Mouse (Mus musculus) R1 (cell line): Measurements from ENCODE around the gene Eif3b.

Experiments used
- DNase-seq: peaks from one replicate; pipeline ENCODE4 v3.0.0-alpha.2; 2018; ENCODE audit warnings: low read depth, low spot score

Gene Eif3b

DNA sequence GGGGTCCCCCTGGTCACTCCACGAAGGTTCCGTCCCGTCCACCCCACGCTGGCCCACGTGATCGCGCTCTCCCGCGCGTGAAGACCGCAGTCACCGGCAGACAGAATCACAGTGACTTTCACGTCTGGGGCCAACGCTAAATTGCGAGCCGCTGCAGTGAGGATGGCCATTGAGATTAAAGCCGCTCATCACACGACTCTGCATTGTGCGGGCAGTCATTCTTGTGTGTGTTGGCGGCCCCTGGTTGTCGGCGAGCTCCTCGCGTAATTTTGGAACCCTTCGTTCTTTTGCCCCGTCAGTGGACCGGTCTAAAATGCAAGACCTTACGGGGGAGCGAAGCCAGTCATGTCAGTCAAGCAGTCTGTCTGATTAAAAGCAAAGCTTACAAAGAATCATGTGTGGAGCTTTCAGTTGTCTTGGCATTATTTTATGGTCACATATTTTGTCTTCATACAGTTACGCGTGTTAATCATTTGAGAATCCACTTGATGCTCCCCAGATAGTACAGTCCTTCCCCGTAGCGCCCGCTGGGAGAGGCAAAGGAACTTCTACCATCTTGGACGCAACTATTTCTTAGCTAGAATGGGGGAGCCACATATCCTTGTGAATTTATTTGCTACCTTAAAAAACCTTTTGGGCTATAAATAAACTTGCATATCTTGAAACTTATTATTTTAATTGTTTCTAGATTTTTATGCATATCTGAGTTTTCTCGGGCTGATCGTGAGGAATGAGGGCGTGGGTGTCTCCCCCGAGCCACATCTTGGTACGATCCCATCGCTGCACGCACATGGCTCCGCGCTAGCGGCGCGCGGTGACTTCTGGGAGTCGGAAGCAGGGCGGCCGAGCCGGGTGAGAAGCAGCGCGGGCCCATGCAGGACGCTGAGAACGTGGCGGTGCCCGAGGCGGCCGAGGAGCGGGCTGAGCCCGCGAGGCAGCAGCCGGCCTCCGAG lies at the start of gene Eif3b:
Eif3b (plus strand) TSS at position 840 of the 953 bp plus-strand sequence.
- DNase-seq: peak; percentile 96

DNA sequence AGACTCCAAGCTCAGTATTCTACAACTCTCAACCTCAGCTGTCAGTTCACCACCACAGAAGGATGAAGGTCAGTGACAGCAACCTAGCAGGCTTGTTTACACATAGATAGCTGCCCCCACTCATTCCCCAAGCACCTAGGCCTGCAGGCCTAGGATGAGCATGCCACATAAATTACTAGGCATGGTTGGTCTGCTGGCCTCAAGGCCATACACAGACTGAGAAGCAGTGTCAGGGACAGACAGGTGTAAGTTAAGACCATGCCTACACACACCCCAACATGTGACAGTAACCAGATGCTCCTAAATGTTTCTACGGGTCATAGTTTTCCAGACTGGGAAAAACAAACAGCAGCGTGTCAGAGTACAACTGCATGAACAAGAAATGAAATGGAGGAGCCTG lies 49.7 kb upstream of the Eif3b start:
- DNase-seq: no peak

DNA sequence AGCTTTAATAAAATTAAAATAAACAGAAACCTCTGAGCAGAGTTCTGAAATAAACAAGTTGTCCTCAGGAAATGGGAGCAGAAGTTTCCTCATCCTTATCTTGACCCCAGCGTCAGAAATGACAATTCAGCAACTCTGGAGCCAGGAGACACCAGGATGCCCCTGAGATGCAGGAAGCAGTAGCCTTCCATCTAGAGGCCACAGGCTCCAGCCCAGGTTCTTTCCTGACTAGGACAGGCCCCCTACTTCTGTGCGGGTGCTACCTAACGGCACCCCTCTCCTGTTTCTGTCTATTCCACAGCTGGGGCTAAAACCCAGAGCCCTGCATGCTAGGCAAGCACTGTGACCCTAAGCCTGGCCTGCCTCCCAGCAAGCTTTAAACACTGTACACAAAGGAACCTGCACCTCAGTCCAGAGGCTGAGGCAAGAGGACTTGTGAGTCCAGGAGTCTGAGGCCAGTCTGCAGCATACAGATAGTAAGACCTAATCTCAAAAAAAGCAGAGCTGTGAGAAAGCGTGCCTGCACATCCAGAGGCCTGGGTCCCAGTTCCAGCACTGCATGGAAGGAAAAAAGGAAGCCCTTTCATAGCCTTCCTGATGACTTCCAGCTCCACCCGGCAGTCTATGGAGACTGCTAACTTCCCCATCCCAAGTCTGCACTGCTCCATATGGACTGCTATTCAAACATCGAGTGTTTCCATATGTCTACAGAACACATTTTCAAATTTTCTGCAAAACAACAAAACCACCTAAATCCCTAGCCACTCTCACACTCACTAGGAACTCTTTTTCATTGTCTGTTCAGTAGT lies 48.5 kb upstream of the Eif3b start:
- DNase-seq: no peak

DNA sequence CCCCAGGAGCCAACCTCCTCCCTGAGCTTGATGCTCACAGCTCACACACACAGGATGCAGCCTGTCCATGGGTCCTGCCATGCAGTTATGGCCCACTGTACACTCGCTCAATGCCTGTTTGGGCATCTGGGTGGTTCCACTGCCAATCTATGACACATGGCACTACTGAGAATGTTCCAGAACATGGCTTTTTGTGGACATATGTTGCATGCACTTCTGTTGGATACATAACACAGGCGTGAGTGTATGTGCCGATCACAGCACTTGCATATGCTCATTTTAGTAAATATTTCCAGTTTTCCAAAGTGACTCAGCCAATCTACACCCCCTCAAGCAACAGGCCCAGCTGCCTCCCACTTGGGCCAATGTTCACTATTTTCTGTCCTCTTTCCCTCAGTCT lies 47.5 kb upstream of the Eif3b start:
- no peak for DNase-seq

DNA sequence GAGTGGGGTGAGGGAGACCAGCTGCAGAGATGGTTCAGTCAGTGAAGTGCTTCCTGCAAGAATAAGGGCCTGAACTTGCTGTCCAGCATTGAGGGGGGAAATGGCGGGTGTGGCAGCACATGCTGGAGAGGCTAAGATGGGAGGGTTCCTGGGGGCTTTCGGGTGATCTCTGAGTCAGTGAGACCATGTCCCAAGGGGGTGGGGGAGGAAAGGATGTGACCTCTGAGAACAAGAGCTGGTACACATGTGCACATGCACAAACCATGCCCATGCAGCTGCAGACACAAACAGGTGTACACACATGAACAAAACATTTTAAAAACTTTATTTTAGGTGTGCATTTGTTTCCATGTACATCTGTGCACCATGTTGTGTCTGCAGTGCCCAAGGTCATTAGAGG lies 45.4 kb upstream of the Eif3b start:
- DNase-seq: no peak

DNA sequence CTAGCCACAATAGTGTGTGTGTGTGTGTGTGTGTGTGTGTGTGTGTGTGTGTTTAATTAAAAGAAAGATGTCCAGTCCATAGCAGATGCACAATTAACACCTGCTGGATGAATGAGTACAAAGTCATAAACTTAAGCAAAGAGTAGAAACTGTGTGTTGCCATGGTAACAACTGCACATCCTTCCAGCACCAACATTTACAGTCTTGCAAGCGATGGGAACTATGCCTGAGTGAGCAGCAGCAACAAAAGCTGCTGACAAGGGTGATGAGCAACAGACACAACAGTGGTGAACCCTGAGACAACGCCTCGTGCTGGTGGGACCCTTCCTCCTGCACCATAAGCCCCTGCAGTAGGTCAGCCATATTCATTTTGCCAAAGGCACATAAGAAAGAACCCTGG lies 44.9 kb upstream of the Eif3b start:
- peak; percentile 33 for DNase-seq

DNA sequence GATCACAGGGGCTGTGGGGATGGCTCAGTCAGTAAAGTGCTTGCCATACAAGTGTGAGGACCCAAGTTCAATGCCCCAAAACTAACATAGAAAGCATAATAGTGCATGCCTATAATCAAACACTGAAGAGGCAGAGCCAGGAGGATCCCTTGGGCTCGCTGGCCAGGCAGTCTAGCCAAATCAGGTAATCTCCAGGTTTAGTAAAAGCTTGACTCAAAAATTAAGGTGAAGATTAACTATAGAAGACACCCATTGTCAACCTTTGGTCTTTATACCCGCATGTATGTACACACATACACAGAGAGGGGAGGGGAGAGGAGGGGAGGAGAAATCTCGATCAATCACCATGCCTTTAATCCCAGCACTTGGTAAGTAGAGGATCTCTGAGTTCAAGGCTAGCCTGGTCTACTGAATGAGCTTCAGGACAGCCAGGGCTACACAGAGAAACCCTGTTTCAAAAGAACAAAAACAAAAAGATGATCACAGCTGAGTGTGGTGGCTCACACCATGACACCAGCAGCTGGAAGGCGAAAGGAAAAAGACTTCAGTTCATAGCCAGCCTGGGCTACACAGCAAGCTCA lies 43.8 kb upstream of the Eif3b start:
- DNase-seq: no peak

DNA sequence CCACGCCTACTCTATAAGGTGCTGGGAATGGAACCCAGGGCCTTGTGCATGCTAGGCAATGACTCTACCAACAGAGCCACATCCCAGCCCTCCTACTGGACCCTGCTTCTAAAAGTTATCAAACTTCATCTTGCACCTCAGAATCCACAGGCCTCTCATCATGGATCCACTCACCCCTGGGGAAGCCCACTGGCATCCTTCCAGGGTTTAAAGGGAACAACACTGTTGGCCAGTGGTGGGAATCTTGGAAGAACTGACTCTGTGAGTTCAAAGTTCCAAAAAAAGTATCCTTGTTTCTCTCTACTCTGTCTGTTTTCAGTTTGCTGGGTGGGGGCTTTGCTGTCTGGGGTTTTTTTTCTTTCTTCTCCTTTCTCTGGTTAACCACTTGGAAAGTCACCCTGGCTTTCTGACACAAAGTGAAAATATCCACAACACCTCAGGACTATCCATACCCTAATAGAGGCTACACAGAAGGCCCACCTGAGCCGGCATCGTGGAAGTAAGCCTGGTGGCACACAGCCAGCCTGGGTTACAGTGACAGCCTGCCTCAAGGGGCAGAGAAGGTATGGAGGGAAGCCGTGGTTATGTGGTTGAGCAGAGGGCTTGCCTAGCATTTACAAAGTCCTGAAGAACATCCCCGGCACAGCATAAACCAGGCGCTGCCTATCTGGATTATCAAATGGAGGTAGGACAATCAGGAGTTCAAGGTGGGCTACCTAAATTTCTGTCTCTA lies 40.8 kb upstream of the Eif3b start:
- DNase-seq: no peak

DNA sequence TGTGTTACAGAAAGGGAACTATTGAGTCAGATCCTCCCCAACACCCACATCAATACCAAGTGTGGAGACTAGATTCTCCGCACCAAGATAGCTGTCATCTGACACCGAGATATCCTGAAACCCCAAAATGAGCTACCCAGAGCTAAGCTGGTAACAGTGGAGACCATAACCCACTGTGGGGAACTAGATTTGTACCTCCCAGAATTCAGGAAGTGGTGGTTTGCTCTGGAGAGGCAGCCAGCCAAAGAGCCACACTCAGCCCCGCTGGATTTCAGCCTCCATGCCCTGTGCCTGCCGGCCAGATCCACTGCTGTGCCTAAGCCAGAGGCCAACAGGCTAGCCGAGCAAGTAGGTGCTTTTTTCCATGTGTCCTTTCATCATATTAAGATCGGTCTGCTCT lies 39.8 kb upstream of the Eif3b start:
- DNase-seq: no peak

DNA sequence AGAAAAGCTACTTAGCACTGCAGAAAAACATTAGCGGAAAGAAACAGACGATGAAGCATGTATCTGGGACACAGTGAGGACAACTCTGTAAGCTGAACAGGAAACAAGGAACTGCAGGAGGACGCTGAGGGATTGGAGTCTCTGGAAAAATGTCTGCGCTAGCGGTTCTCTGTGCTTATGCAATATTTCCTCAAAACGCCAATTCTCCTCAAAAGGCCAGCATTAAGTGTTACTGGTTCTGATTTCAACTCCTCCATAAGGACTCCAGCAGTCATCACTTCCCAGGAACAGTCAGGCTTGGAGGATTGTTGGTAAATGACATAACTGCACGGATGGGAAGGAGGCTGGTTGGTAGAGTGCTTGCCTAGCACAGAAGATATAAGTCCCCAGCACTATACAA lies 38.0 kb upstream of the Eif3b start:
- DNase-seq: no peak

DNA sequence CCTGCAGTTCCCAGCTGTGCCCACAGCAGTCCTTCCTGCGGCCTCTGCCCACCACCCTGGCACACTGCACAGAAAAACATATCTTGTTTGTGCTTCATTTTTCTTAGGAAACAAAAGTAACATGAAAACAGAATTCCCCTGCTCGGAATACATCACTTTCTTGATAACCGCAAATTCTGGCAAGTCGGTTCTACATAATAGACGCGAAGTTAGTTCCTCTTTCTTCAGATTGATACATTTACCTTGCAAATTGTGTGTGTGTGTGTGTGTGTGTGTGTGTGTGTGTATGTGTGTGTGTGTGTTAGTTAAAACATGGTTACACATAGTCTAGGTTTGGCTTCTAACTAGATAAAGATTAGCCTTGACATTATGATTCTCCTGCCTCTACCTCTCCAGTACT lies 36.4 kb upstream of the Eif3b start:
- DNase-seq: no peak

DNA sequence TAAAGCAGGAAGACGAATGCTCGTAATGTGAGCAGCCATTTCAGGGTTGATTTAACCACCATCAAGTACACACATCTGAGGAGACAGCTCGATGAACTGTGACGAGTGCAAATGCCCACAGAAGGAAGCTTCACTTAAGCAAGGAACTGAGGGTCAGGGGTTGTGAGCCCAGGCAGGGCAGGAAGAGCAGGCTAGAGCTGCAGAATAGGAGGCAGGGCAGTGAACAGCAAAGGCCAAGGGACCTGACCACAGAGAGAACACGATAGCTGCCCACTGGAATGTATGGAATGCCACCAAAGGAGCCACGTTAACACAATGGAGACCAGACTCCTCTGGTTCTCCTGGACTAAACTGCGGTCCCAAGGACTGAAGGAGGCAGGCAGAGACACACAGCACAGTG lies 35.6 kb upstream of the Eif3b start:
- no peak for DNase-seq

DNA sequence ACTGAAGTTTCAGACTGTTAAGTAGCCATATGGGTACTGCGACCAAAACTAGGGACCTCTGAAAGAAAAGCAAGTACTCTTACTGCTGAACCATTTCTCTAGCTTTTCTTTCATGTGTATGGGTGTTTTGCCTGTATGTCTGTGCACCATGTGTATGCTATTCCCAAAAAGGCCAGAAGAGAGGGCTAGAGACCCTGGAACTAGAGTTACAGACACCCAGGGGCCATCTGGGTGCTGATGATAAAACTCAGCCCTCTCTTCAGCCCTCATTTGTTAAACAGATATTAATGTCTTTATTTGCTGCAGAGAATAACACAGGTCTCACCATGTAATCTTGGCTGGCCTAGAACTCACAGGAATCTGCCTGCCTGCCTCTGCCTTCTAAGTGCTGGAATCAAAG lies 34.7 kb upstream of the Eif3b start:
- no peak for DNase-seq

DNA sequence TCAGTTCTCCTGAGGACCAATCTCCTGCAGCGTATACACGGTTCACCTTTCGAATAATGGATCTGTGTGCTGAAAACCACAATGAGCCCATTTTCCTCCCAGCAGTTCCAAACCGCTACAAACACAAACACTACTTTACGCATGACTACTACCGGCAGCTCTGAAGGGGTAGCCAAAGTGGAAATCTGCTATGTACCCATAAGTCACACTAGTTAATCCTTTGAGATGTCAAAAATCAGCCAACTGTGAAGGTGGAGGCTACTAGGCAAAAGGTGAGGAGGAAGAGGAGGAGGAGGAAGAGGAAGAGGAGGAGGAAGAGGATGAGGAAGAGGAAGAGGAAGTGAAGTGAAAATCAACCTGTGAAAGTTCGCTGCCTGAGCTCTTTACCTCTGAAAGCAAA lies 31.9 kb upstream of the Eif3b start:
- DNase-seq: no peak

DNA sequence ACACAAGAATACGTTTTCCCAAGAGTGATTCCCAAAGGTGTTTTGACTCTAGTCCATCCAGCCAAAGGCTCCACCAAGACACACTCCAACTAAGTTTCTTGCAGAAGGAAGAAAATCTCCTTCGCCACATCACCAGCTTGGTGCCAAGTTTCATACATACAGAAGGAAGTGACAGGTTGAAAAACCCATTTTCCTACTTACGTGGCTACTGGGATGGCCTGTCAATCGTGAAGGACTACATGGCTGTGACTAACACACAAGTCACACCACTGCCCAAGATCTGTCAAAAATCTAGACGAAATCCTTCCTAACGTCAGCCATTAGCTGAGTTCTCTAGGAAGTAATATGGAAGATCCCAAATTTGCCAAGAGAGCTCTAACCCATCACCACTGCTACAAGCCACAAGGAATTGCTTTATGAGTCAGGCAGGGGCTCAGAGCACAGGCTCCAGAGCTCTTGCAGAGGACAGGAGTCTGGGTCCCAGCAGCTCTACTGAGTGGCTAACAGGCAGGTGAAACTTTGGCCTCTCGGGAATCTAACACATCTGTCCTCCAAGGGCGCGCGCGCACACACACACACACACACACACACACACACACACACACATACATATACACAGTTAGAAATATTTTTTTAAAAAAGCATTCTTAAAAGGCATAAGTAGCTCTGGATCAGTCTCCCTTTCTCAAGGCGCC lies 31.2 kb upstream of the Eif3b start:
- no peak for DNase-seq

DNA sequence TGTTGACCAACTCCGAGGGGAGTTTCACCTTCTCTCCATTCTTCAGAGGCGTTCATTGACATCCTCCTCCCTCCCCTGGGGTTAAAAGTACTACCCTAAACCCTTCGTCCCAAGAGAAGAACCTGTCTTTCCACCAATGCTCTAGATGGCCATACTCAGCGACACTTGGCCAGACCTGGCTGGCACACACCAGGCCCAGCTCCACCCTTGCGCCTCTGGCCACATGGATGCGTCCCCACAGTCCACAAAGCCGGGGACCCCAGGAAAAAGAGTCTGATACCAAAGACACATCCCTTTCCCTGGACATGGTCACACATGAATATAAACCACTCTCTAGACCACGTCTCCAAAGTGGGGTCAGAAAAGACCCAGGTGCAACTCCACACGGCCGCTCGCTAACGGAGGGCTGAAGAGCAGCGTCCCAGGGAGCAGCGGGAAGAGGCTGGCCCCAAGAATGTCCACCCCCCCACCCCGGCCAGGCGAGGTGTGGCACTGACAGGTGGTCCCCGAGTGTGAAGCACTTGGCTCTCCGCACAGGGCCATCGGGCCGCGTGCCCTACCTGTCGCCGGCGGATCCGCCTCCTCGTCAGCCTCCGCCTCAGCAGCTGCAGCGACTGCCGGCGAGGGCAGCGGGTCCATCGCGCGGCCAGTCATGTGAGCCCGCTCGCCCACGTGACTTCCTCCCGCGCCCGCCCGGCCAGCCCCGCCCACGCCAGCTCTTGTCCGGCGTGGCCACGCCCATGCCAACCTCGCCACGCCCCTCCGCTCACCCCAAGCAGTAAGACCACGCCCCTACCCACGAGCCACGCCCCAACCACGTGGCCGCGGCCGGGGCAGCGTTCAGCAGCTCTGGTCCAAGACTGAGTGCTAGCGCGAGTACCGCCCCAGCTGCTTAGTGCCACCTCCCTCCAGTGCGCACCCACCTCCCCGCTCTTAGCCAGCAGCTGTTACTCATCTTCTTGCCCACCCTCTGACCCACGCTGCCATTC lies 30.2 kb upstream of the Eif3b start, which contains the start of gene Snx8:
Snx8 (minus strand) TSS at position 675 of the 989 bp plus-strand sequence.
- DNase-seq: peak; percentile 93

DNA sequence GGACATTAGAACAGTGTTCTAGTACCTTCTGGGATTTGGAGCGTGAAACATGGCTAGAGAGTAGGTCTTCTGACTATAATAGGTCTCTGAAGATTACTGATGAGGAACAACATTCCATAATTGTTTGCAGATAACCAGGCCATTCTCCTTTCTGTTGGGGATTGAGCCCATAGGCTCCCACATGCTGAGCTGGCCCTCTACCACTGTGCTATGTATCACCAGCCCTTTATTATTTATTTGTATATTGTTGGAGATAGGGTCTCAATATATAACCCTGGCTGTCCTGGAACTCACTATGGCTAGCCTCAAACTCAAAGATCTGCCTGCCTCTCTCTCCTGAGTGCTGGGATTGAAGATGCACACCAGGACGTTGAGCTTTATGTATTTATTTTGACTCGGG lies 29.5 kb upstream of the Eif3b start:
- no peak for DNase-seq

DNA sequence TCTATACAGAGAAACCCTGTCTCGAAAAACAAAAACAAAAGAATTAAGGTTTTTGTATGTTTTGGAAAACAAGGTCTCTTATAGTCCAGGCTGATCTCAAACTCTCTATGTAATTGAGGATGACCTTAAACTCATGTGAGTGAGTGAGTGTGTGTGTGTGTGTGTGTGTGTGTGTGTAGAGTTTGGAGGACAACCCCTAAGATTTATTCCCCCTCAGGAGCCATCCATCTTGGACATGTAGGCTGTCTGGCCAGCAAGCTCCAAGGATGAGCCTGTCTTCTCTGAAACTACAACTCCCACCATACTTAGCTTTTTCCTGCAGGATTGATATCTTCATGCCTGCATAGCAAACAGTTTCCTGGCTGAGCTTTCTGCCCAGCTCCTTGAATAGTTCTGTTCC lies 27.7 kb upstream of the Eif3b start:
- DNase-seq: no peak

DNA sequence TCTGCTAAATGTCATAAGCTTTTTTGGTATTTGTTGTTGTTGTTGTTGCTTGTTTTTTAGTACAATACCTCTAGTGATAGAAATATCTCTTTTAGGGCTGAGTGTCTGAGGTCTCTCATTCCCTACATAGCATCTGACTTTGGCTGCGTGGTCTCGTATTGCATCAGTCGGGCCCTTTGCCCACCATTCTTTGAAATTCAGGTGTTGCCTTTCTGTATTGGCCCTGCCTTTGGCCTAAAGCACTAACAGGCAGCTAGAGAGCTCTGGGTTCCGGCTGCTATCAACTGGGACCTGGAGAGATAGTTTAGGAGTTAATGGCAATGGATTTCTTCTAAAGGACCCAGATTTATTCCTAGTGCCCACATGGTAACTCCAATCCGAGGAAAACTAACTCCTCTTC lies 27.1 kb upstream of the Eif3b start:
- DNase-seq: no peak

DNA sequence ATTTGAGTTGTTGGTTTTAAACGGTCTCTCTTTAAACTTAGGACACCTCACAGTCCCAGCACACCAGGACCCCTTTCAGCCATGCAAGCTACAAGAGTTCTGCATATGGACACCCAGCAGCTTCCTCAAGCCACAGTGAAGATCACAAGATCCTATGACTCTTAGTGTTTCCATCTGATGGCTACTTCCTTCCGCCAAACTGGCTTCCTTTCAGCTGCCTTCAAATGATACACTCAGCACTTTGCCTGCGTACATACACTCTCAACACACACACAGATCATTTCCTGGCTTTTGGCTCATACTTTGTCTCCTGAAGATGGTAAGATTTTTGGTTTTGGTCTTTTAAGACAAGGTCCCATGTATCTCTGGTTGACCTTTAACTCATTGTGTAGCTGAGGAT lies 26.4 kb upstream of the Eif3b start:
- DNase-seq: no peak
